Mouse (Mus musculus): ENCODE measurements around the gene Wee1. TPM values are rescaled to one million over a fixed set of nuclear protein-coding genes. Genes with fewer than 3 reads are reported as not detected.
A peak's percentile ranks its signal among the peaks of the same experiment; 100 is the strongest.
"Not testable (repeated sequence)": the region's sequence is repeated elsewhere in the genome, so short reads cannot be mapped to it uniquely, and the experiment has no call there.

The Wee1 gene
- polyA plus RNA-seq, 1 experiment from 2014 or later, result 20.8 TPM

- no peaks in the 10 kb centered on the region for H3K9me3 ChIP-seq (replicated peaks; ENCODE audit: control insufficient read depth, low read length)
- no peak overlapping the region for H3K9ac ChIP-seq (ENCODE audit: low read length)
- 60% methylated on average over 6 of the region's 6 CpGs for WGBS
- H3K36me3 ChIP-seq (ENCODE audit: control insufficient read depth, insufficient read depth), result peaks cover 6% of the 10 kb centered on the region
- ATAC-seq (replicated peaks; ENCODE audit: extremely low read depth, insufficient read depth, low FRiP score), result no peak
- H3K4me3 ChIP-seq (ENCODE audit: low read length), result no peak overlapping the region
- H3K27me3 ChIP-seq (ENCODE audit: control insufficient read depth, insufficient read depth, low read length), result no peaks in the 10 kb centered on the region
- no peaks in the 10 kb centered on the region for H3K4me1 ChIP-seq (ENCODE audit: control insufficient read depth, insufficient read depth, low read length)
- H3K4me2 ChIP-seq (ENCODE audit: low read depth, low read length), result no peak overlapping the region
- no peak overlapping the region; the same call in 1 of the 2 replicates for H3K27ac ChIP-seq (ENCODE audit: low read length)
Observed at GRCm38 (mm10) chr7:110100854-110101253, 21.0 kb upstream of the Wee1 start.

- WGBS, result 69% methylated on average over 5 of the region's 5 CpGs
- H3K27ac ChIP-seq (ENCODE audit: low read length), result no peak overlapping the region
- H3K36me3 ChIP-seq (ENCODE audit: control insufficient read depth, insufficient read depth), result peaks cover 2% of the 10 kb centered on the region
- H3K9ac ChIP-seq (ENCODE audit: low read length), result no peak overlapping the region
- no peaks in the 10 kb centered on the region for H3K27me3 ChIP-seq (ENCODE audit: control insufficient read depth, insufficient read depth, low read length)
- no peak overlapping the region for H3K4me2 ChIP-seq (ENCODE audit: low read depth, low read length)
- no peaks in the 10 kb centered on the region for H3K4me1 ChIP-seq (ENCODE audit: control insufficient read depth, insufficient read depth, low read length)
- no peak for ATAC-seq (replicated peaks; ENCODE audit: extremely low read depth, insufficient read depth, low FRiP score)
- H3K9me3 ChIP-seq (replicated peaks; ENCODE audit: control insufficient read depth, low read length), result no peaks in the 10 kb centered on the region
- no peak overlapping the region for H3K4me3 ChIP-seq (ENCODE audit: low read length)
Observed at GRCm38 (mm10) chr7:110101266-110101665, 20.6 kb upstream of the Wee1 start.

- 84% methylated on average over 5 of the region's 5 CpGs for WGBS
- Histone ChIP-seq H3K4me2 (ENCODE audit: low read depth, low read length) (no peak overlapping the region), H3K4me1 (ENCODE audit: control insufficient read depth, insufficient read depth, low read length) (peaks cover 14% of the 10 kb centered on the region), H3K36me3 (ENCODE audit: control insufficient read depth, insufficient read depth) (no peaks in the 10 kb centered on the region), H3K9ac (ENCODE audit: low read length) (no peak overlapping the region), H3K27ac (ENCODE audit: low read length) (no peak overlapping the region), H3K9me3 (replicated peaks; ENCODE audit: control insufficient read depth, low read length) (no peaks in the 10 kb centered on the region), H3K27me3 (ENCODE audit: control insufficient read depth, insufficient read depth, low read length) (no peaks in the 10 kb centered on the region), H3K4me3 (ENCODE audit: low read length) (no peak overlapping the region)
- ATAC-seq (replicated peaks; ENCODE audit: extremely low read depth, insufficient read depth, low FRiP score), result no peak
Observed at GRCm38 (mm10) chr7:110105041-110105440, 16.8 kb upstream of the Wee1 start.

GRCm38 (mm10) chr7:110106633-110107032 is 15.2 kb upstream of the Wee1 start:
- ATAC-seq (replicated peaks; ENCODE audit: extremely low read depth, insufficient read depth, low FRiP score), result no peak
- Histone ChIP-seq H3K9ac (ENCODE audit: low read length) (no peak overlapping the region), H3K27me3 (ENCODE audit: control insufficient read depth, insufficient read depth, low read length) (no peaks in the 10 kb centered on the region), H3K27ac (ENCODE audit: low read length) (no peak overlapping the region), H3K4me2 (ENCODE audit: low read depth, low read length) (no peak overlapping the region), H3K4me3 (ENCODE audit: low read length) (no peak overlapping the region), H3K36me3 (ENCODE audit: control insufficient read depth, insufficient read depth) (no peaks in the 10 kb centered on the region), H3K4me1 (ENCODE audit: control insufficient read depth, insufficient read depth, low read length) (peaks cover 17% of the 10 kb centered on the region), H3K9me3 (replicated peaks; ENCODE audit: control insufficient read depth, low read length) (no peaks in the 10 kb centered on the region)
- WGBS, result 37% methylated on average over 3 of the region's 3 CpGs

GRCm38 (mm10) chr7:110108524-110108923 is 13.3 kb upstream of the Wee1 start:
- not testable (repeated sequence) for H3K4me3 ChIP-seq (ENCODE audit: low read length)

GRCm38 (mm10) chr7:110108967-110109610 is 12.8 kb upstream of the Wee1 start:
- H3K9ac ChIP-seq (ENCODE audit: low read length), result peak overlapping the region; percentile 23
- peak overlapping the region; percentile 65 for H3K27ac ChIP-seq (ENCODE audit: low read length)
- peak overlapping the region; percentile 53 for H3K4me2 ChIP-seq (ENCODE audit: low read depth, low read length)
- H3K4me3 ChIP-seq (ENCODE audit: low read length), result 0 out of 2 replicates have a peak overlapping the region, but pooled peaks have one; percentile 13
- H3K36me3 ChIP-seq (ENCODE audit: control insufficient read depth, insufficient read depth), result no peaks in the 10 kb centered on the region
- ATAC-seq (replicated peaks; ENCODE audit: extremely low read depth, insufficient read depth, low FRiP score), result peak; percentile 55
- H3K9me3 ChIP-seq (replicated peaks; ENCODE audit: control insufficient read depth, low read length), result peaks cover 4% of the 10 kb centered on the region; the same call in 1 of the 2 replicates
- WGBS, result 9% methylated on average over 11 of the region's 11 CpGs
- no peaks in the 10 kb centered on the region for H3K27me3 ChIP-seq (ENCODE audit: control insufficient read depth, insufficient read depth, low read length)
- H3K4me1 ChIP-seq (ENCODE audit: control insufficient read depth, insufficient read depth, low read length), result peaks cover 17% of the 10 kb centered on the region

More at GRCm38 (mm10) chr7:110108524-110108923, 13.3 kb upstream of the Wee1 start:
- H3K36me3 ChIP-seq (ENCODE audit: control insufficient read depth, insufficient read depth); H3K9ac ChIP-seq (ENCODE audit: low read length); H3K27me3 ChIP-seq (ENCODE audit: control insufficient read depth, insufficient read depth, low read length); ATAC-seq (replicated peaks; ENCODE audit: extremely low read depth, insufficient read depth, low FRiP score); H3K9me3 ChIP-seq (replicated peaks; ENCODE audit: control insufficient read depth, low read length): not testable (repeated sequence)
- peaks cover 17% of the 10 kb centered on the region for H3K4me1 ChIP-seq (ENCODE audit: control insufficient read depth, insufficient read depth, low read length)
- peak overlapping the region; percentile 53; the same call in 1 of the 2 replicates for H3K4me2 ChIP-seq (ENCODE audit: low read depth, low read length)
- WGBS, result 94% methylated on average over 3 of the region's 3 CpGs
- H3K27ac ChIP-seq (ENCODE audit: low read length), result peak overlapping the region; percentile 65

GRCm38 (mm10) chr7:110110061-110110656 is 11.7 kb upstream of the Wee1 start:
- Histone ChIP-seq H3K27me3 (ENCODE audit: control insufficient read depth, insufficient read depth, low read length) (no peaks in the 10 kb centered on the region), H3K4me2 (ENCODE audit: low read depth, low read length) (no peak overlapping the region), H3K9ac (ENCODE audit: low read length) (peak overlapping the region; percentile 26; the same call in 1 of the 2 replicates), H3K27ac (ENCODE audit: low read length) (peak overlapping the region; percentile 48), H3K9me3 (replicated peaks; ENCODE audit: control insufficient read depth, low read length) (peaks cover 4% of the 10 kb centered on the region; the same call in 1 of the 2 replicates), H3K4me1 (ENCODE audit: control insufficient read depth, insufficient read depth, low read length) (peaks cover 21% of the 10 kb centered on the region), H3K4me3 (ENCODE audit: low read length) (no peak overlapping the region), H3K36me3 (ENCODE audit: control insufficient read depth, insufficient read depth) (no peaks in the 10 kb centered on the region)
- no peak for ATAC-seq (replicated peaks; ENCODE audit: extremely low read depth, insufficient read depth, low FRiP score)
- WGBS, result 22% methylated on average over 4 of the region's 4 CpGs

GRCm38 (mm10) chr7:110114699-110115098 is 7.1 kb upstream of the Wee1 start:
- Histone ChIP-seq H3K9me3 (replicated peaks; ENCODE audit: control insufficient read depth, low read length) (peaks cover 4% of the 10 kb centered on the region; the same call in 1 of the 2 replicates), H3K4me3 (ENCODE audit: low read length) (no peak overlapping the region), H3K27ac (ENCODE audit: low read length) (no peak overlapping the region), H3K9ac (ENCODE audit: low read length) (no peak overlapping the region), H3K36me3 (ENCODE audit: control insufficient read depth, insufficient read depth) (no peaks in the 10 kb centered on the region), H3K4me2 (ENCODE audit: low read depth, low read length) (no peak overlapping the region), H3K4me1 (ENCODE audit: control insufficient read depth, insufficient read depth, low read length) (peaks cover 24% of the 10 kb centered on the region), H3K27me3 (ENCODE audit: control insufficient read depth, insufficient read depth, low read length) (no peaks in the 10 kb centered on the region)
- no peak for ATAC-seq (replicated peaks; ENCODE audit: extremely low read depth, insufficient read depth, low FRiP score)
- WGBS, result 31% methylated on average over 5 of the region's 5 CpGs

GRCm38 (mm10) chr7:110116731-110117291 is 5.0 kb upstream of the Wee1 start:
- Histone ChIP-seq H3K9ac (ENCODE audit: low read length) (no peak overlapping the region), H3K4me3 (ENCODE audit: low read length) (no peak overlapping the region), H3K9me3 (replicated peaks; ENCODE audit: control insufficient read depth, low read length) (peaks cover 4% of the 10 kb centered on the region; the same call in 1 of the 2 replicates), H3K27me3 (ENCODE audit: control insufficient read depth, insufficient read depth, low read length) (no peaks in the 10 kb centered on the region), H3K4me2 (ENCODE audit: low read depth, low read length) (no peak overlapping the region), H3K36me3 (ENCODE audit: control insufficient read depth, insufficient read depth) (no peaks in the 10 kb centered on the region), H3K4me1 (ENCODE audit: control insufficient read depth, insufficient read depth, low read length) (peaks cover 24% of the 10 kb centered on the region), H3K27ac (ENCODE audit: low read length) (peak overlapping the region; percentile 43; the same call in 1 of the 2 replicates)
- WGBS, result 27% methylated on average over 1 of the region's 1 CpGs
- no peak for ATAC-seq (replicated peaks; ENCODE audit: extremely low read depth, insufficient read depth, low FRiP score)

All from heart, embryonic 16.5 days (tissue).